Mouse (Mus musculus) retina, embryonic 14.5 days (tissue): ENCODE measurements at regions not wholly inside any gene's neighbourhood (a gene's known extent, or its start where the extent isn't known, plus 50 kb on each side); places are given as distances from the start of the nearest gene placed in this dataset.

Source experiments
- DNase-seq: peaks from one replicate; pipeline ENCODE4 v3.0.0-alpha.2; 2015; ENCODE audit warnings: low spot score

DNA sequence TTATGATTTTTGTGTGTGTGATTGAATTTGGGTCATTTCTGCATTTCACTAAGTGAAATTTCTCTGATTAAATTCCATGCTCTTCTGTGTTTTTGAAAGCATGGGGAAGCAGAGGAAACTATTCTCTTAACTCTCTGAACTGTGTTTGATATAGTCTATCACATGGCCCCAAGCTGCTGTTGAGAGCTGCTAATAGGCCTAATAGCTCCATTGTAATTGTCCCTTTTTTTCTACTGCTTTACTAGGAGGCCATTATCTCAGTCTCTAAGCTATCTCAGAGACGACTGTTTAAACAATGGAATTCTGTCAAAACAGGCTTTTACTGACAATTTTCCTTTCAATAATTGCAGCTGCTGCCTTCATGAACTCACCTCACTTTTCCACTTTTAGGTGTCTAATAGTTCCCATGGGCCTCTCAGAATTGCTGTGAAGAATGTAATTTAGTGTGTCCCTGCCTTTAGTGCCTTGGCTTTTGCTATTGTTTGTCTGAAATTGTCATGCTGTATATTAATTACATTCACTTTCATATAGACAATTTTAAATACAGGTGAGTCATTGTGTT is 721.5 kb upstream of the Kcnd2 start:
- peak; percentile 38 for DNase-seq

DNA sequence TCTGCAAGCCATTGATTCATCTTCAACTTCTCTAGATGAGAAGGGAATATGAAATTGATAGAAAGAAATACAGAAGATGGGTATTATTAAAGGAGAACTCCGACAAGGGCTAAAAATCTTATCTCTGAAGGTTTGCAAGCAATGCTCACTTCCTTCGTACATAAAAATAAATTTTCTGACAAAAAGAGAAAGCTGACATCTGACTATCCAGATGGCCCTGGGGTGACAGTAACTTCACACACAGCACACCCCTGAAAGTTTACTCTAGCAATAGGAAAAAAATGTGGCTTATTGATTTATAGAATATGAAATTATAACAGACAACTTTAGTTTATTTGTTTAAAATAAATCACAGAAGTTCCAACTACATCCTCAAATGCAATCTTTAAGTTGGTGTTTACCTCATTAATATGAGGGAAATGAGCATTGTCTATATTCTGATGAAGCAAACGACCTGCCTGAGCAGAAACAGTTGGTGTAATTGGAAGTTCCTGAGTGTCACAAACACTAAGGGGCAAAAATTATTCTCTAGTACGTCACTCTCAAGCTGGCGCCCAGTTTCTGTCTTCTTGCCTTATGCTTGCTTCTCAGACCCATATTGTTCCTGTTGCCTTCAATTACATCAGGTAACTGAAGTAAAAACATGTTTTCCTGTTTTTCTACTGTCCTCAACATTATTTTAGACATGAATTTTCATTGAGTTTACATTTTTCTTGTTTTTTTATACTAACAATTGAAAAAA is 712.8 kb upstream of the Kcnd2 start:
- no peak for DNase-seq
